7 mouse cellular contexts compared by ENCODE assay signal in the genomic region with DNA sequence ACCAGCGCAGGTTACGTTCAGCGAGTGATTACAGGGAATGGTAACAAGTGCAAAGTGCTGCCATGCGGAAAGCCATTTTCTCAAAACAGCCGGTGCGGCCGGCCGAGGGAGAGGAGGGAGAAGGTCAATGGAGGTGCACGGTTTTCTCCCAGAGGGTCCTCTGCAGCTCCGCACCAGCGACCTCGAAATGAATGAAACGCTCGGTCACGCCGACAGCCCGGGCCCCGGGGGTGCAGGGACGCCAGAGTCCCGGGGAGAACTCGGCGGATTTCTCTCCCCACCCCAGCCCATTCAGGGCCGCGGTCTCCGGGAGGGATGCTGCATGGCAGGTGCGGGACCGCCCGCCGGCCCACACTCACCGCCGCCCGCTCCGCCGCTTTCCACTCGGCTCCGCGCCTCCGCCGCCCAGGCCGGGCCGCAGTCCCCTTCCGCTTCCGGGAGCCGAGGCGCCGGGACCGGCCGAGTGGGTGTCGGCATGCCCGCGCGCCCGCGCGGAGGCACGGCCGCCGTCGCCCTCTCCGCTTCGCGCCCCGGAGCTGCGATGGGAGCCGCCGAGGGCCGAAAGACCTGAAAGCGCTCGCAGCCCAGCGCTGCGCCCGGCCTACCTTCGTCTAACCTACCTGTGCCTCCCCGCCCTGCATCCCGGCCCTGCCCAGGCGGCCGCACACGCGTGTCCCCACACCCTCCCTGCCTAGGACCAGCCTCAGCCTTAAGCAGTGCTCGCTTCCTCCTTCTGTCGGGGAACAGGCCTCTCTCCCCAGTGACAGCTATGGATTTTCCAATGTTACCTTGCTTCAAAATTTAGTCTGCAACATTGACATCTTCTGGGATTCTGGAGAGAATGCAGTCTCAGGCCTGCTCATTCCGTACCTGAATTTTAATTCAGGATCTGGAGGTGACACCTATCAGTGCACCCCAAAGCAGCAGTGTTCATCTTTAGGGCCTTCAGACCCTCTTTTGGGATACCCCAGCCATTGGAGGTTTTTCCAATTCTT. TPM values are rescaled to one million over a fixed set of nuclear protein-coding genes. Genes with fewer than 3 reads are reported as not detected.
DNase-seq lines count a peak whose midpoint lies in the region; ATAC-seq lines count a peak whose summit lies in the region.

TSS of gene Zdhhc21 (minus strand) at position 828 of the 995 bp plus-strand sequence.

- peak; percentile 83 for ATAC-seq in limb, embryonic 12.5 days (ENCODE audit: insufficient number of reproducible peaks, insufficient read depth, low FRiP score, low TSS enrichment, low read depth)
- peak; percentile 88 for ATAC-seq in midbrain, embryonic 14.5 days (ENCODE audit: low FRiP score, low TSS enrichment)

- peak within 1 kb of the TSS; percentile 82 for H3K4me2 ChIP-seq in limb, embryonic 12.5 days
- H3K4me2 ChIP-seq in midbrain, embryonic 14.5 days (ENCODE audit: low read length) = peak within 1 kb of the TSS; percentile 77

- peaks cover 11% of the 10 kb centered on the region for H3K4me1 ChIP-seq in limb, embryonic 12.5 days (replicated peaks)
- peaks cover 15% of the 10 kb centered on the region for H3K4me1 ChIP-seq in midbrain, embryonic 14.5 days (ENCODE audit: control insufficient read depth, insufficient read depth, low read length)

- WGBS in limb, embryonic 12.5 days = under 1% methylated on average over 75 of the region's 82 CpGs
- under 1% methylated on average over 82 of the region's 82 CpGs for whole genome bisulfite sequencing in midbrain, embryonic 14.5 days

- peak within 1 kb of the TSS; percentile 85 for H3K9ac ChIP-seq in limb, embryonic 12.5 days (replicated peaks)
- H3K9ac ChIP-seq in midbrain, embryonic 14.5 days (replicated peaks; ENCODE audit: low read length) = peak within 1 kb of the TSS; percentile 90

- no peaks in the 10 kb centered on the region for H3K27me3 ChIP-seq in limb, embryonic 12.5 days
- H3K27me3 ChIP-seq in midbrain, embryonic 14.5 days (ENCODE audit: control insufficient read depth, insufficient read depth, low read length) = no peaks in the 10 kb centered on the region

- peak within 1 kb of the TSS; percentile 86 for H3K4me3 ChIP-seq in limb, embryonic 12.5 days (replicated peaks)
- H3K4me3 ChIP-seq in midbrain, embryonic 14.5 days (replicated peaks; ENCODE audit: low read depth, low read length) = peak within 1 kb of the TSS; percentile 72

- H3K27ac ChIP-seq in limb, embryonic 12.5 days = peak within 1 kb of the TSS; percentile 77
- H3K27ac ChIP-seq in midbrain, embryonic 14.5 days (replicated peaks; ENCODE audit: low read depth, low read length) = peak within 1 kb of the TSS; percentile 96

- DNase-seq in adrenal gland, adult 2 months = peak; percentile 91
- DNase-seq in embryo, embryonic 11.5 days (ENCODE audit: low read depth, low spot score) = peak; percentile 32
- DNase-seq in heart, adult 11 months = peak; percentile 98
- peak; percentile 88 for DNase-seq in kidney, adult 18-20 months
- DNase-seq in midbrain, embryonic 14.5 days = peak; percentile 87
- peak; percentile 45 for DNase-seq in spleen, adult 12 weeks (ENCODE audit: low spot score)

- no peaks in the 10 kb centered on the region for H3K9me3 ChIP-seq in limb, embryonic 12.5 days
- no peaks in the 10 kb centered on the region for H3K9me3 ChIP-seq in midbrain, embryonic 14.5 days (ENCODE audit: control insufficient read depth, low read length)

- H3K36me3 ChIP-seq in limb, embryonic 12.5 days = no peaks in the 10 kb centered on the region
- no peaks in the 10 kb centered on the region for H3K36me3 ChIP-seq in midbrain, embryonic 14.5 days (ENCODE audit: control insufficient read depth, insufficient read depth, low read length)

RNA-seq across cellular contexts. Expression of gene Zdhhc21, which starts in this region (rescaled TPM):
- total RNA-seq in adrenal gland, adult 2 months (2021) = 10 to 100 TPM; 11.4 to 17.9 TPM
- 0.96 and 1.2 TPM in 2 replicates for polyA plus RNA-seq in adrenal gland, adult 2 months (2012; rRNA removed)
- polyA plus RNA-seq in limb, embryonic 12.5 days (2016; fragmentation: Nextera tagmentation; extraction: Ambion mirVana) = 13.3 and 14.9 TPM in 2 replicates
- 16.5 and 22.2 TPM in 2 replicates for polyA plus RNA-seq in midbrain, embryonic 14.5 days (2014; fragmentation: Nextera tagmentation; extraction: Ambion mirVana)

Comparison
In these comparisons a context has a peak if more than half of its experiments do, and no peak if none do; other contexts are left out.
1. Peak in every context shown above with its lines: DNase-seq, ATAC-seq, H3K4me3 ChIP-seq and H3K27ac ChIP-seq.
2. DNase-seq: peak in every context shown above with its lines; median percentile 98 in heart, adult 11 months; 91 in adrenal gland, adult 2 months; 88 in kidney, adult 18-20 months; 87 in midbrain, embryonic 14.5 days; 45 in spleen, adult 12 weeks; 32 in embryo, embryonic 11.5 days.